Mouse (Mus musculus): Measurements from ENCODE around the gene Coro1c.

Gene Coro1c

GRCm38 (mm10) chr5:113921310-113922166, 13.0 kb upstream of the Coro1c start:
- DNase-seq: no peak

DNA sequence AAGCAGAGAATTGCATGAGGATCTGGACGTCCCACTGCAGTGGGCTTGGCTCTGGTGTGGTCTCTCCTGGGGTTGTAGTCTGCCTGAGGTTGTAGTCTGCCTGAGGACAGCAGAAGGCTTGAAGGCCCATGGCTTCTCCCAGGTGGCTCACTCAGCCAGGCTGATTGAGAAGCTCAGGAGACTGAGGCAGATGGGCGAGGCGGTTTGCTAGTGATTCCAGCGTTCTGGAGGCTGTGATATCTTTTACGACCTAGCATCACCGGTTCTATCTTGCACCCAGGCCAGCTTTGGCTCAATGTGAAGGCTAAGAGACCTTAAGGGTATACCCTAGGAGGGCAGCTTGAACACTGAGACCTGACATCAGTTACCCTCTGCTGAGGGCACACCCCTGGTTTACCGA, 10.5 kb upstream of the Coro1c start:
- no peak for DNase-seq

- no peak for DNase-seq
These were observed 10.1 kb upstream of the Coro1c start for GRCm38 (mm10) chr5:113918654-113919053.

GRCm38 (mm10) chr5:113910705-113911104, 2.1 kb upstream of the Coro1c start:
- DNase-seq: no peak

GRCm38 (mm10) chr5:113910065-113910701, 1.6 kb upstream of the Coro1c start:
- DNase-seq: no peak

- DNase-seq: peak; percentile 56
These were observed 581 bp downstream of the Coro1c start for GRCm38 (mm10) chr5:113907786-113908567.

DNA sequence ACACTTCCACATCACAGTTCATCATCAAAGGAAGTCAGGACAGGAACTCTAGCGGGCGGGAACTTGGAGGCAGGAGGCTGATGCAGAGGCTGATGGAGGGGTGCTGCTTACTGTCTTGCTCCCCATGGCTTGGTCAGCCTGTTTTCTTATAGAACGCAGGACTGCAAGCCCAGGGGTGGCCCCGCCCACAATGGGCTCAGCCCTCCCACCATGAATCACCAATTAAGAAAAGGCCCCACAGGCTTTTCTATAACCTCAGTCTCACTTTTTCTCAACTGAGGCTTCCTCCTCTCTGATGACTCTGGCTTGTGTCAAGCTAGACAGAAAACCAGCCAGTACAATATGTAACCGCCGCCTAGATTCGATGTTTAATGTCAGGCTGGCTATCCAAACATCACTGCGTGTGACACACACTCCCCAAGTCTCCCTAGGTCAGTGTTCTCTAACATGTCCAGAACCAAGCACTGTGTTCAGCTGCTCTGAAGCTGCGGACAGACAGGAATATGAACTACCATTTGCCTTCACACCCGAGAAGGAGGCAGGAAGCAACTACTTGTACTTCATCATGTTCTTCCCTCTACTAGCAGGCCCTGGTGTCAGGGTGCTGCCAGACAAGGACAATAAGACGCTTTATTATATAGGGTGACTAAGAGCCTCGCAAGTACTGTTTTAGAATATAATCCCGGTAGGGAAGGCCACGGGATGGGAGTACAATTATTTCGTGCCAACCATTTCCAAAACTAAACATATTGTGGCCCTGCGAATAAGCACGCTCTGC, 1.4 kb downstream of the Coro1c start:
- DNase-seq: no peak

- no peak for DNase-seq
These were observed 3.6 kb downstream of the Coro1c start for GRCm38 (mm10) chr5:113904987-113905386.

DNA sequence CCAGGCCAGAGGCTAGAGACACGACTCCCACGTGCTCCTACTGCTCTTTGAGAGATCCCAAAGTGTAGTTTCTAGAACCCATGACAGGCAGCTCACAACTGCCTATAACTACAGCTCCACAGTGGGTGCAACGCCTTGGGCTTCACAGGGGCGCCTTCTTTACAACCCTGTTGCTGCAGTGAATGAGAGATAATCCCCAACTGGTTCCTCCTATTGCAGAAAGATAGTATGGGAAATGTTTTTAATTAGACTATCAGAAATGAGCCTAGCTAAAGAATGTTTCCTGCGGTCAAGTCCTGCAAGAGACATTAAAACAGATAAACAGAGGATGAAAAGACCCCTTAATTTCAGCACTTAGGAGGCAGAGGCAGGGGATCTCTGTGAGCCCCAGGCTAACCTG, 5.6 kb downstream of the Coro1c start:
- DNase-seq: no peak

GRCm38 (mm10) chr5:113902017-113902416, 6.5 kb downstream of the Coro1c start:
- DNase-seq: no peak

DNA sequence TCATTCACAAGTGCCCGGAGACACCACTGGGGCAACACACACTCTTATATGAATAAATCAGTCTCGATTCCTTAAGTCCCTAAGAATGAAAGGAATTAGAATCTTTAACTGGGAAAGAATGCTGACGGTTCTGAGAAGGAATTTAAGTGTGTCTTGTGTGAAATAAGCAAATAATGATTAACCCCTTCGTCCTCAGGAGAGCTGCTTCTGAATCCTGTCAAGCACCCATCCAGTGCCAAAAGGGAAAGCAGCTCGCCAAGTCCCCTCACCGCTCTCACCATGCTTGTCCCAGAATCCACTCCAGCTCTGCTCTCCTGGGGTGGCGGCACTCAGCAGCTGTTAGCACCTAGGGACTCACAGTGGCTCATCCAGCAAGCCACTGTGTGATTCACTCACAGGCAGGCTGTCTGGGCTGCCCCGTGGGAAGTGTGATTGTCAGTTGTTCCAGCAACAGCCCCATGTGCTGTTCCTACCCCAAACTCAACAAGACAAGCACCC, 7.4 kb downstream of the Coro1c start:
- DNase-seq: no peak

GRCm38 (mm10) chr5:113899543-113899942, 9.0 kb downstream of the Coro1c start:
- no peak for DNase-seq

DNA sequence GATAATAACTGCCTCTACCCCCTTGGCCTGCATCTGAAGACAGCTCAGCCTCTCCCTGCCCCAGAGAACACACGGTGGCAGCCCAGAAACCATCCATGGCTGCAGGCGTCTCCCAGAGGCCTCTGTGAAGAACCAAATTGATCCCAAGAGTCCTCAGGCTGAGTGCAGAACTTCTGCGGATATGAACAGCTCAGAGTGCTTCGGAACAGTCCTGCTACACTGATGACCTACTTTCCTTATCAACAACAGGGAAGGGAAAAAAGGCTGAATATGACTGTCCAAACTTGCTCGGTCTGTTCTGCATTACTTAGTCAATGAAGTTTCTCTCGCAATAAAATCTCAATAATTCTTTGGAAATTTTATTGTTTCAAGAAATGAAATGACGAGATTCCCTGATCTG, 16.6 kb downstream of the Coro1c start:
- DNase-seq: no peak

DNA sequence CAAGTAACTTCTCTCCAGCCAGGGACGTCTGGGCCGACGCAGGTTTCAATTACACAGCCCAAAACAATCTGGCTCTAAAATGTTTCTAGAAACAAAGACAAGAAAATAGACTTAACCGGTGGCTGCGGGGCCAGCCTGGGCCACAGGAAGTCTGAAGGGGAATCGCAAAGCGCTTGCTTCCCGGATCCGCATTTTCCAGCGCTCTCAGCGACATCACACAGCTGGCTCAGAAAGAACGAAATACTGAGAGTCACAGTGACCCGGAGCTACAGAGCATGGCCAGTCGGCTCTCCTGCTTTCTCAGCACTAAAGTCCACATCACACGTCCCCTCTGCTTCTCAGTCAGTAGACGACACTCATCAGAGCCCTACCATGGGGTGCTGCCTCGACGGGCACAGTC, 17.7 kb downstream of the Coro1c start:
- DNase-seq: no peak

DNA sequence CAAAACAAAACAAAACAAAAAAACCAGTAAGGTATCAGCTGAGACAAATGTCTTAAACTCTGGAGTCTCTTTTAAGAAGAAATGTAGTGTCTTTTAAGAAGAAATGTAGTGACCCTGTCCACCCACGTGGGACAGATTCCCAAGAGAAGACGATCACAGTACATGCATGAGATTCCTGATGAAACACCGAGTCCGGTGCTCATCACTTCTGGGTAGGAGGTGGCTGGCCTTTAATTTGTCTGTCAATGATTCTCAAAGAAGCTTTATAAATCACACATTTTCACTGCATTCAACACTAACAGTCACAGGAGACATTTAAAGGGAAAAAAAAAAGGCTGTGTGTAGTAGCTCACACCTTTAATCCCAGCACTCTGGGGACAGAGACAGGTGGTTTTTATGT, 18.6 kb downstream of the Coro1c start:
- no peak for DNase-seq

DNA sequence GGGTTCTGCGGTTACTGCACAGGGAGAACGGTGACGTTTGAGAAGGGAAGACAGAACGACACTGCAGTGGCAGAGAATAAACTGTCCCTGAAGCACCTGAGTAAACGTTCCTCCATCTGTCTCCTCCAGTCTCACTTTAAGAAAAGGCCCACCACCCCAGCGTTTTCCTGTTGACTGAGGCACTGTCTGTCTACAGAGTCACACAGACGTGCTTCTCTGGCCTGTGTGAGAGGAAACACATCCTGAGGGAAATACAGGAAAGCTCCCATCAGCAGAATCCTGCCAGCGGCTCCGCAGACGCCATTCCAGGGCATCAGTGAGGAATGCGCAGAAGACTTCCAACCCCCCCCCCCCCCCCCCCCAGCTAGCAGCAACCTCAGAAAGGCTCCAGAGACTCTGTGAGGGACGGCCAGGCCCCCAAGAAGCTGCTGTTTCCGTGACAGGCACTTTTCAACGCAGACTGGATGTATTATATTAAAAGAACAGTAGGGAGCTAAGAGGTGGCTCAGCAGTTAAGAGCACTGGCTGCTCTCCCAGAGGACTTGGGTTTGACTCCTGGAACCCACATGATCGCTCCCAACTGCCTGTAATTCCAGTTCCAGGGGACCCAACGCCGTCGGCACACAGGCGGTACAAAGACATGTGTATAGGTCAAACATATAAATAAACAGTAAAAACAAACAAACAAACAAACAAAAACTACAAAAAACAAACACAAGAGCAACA, 19.2 kb downstream of the Coro1c start:
- no peak for DNase-seq

DNA sequence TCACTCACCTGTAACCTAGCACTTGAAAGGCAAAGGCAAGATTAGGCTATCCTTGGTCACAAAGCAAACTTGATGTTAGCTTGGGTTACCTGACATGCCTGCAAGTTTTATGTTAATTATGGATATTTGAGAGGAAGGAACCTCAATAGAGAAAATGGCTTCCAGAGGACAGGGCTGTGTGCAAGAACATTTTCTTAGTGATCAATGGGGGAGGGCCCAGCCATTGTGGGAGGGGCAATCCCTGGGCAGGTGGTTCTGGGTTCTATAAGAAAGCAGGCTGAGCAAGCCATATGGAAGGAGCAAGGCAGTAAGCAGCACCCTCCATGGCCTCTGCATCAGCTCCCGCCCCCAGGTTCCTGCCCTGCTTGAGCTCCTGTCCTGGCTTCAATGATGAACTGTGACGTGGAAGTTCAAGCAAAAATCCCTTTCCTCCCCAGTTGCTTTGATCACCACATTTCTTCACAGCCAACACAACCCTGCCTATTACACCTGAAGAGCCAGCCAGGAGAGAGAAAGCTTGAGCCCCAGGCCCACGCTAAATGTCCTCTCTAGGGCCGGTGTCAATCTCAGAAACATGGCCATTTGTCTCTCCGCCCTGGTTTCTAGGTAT, 20.3 kb downstream of the Coro1c start:
- no peak for DNase-seq

- no peak for DNase-seq
These were observed 21.4 kb downstream of the Coro1c start for GRCm38 (mm10) chr5:113887132-113887531.

- no peak for DNase-seq
These were observed 22.9 kb downstream of the Coro1c start for GRCm38 (mm10) chr5:113885623-113886022.

DNA sequence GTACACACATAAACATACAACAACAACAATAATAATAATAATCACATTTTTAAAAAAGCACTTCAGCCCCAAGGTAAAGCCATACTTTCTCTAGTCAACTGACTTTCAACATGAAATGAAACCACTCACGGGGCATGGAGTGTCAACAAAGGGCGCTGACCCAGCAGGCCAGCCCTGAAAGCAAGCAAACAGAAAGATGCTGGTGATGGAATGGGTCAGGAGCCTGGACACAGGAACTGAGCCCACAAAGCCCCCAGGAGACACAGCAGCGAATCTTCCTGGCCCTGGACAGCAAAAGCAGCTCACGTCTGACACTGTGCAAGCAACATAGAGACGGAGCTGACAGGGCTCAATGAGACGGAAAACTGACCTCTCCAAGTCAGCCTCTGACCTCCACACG, 23.8 kb downstream of the Coro1c start:
- DNase-seq: no peak

DNA sequence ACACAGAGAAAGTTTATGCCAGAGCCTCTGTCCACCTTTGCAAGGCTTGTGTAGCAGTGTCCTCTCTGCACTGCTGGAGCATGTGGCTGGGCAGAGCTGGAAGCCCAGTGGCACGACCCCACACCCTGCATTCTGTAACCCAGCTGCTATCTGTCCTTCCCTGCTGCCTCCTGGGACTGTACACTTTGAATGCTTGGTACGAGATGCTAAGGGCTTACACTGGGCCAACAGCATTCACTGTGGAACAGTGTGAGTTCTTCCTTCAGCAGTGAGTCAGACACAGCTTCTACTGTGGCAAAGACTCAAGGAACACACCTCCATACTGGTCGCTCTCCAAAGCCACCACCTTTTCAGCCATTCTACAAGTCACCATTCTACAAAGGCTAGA, 25.2 kb downstream of the Coro1c start:
- DNase-seq: no peak

Measured in right cerebral cortex, postnatal 4 days (tissue).